Mouse (Mus musculus): ENCODE measurements around the gene Anxa8. TPM values are rescaled to one million over a fixed set of nuclear protein-coding genes. Genes with fewer than 3 reads are reported as not detected.

The Anxa8 gene
- polyA plus RNA-seq, 1 experiment from 2014 or later: 2.2 TPM

DNA sequence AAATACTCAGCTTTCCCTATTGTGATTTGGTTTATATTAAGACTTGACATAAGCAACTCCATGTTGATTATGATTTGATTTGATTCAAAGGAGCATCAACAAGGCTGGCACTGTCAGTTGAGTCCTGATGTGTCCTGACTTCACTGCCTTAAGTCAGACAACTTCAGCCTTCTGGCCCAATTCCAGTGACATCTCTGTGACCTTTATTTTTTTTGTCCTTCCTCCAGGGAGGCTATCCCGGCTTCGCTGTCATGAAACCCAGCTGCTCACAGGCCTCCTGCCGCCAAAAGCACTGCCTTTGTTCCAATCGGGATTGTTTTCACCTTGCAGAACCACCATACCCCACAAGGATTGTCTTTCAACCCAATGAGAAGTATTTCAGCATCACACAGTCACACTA, 10.4 kb upstream of the Anxa8 start:
- Histone ChIP-seq H3K4me3 (replicated peaks; ENCODE audit: low read depth, low read length) (no peak overlapping the region), H3K27me3 (ENCODE audit: insufficient read depth, low read length) (no peaks in the 10 kb centered on the region), H3K4me1 (replicated peaks; ENCODE audit: insufficient read depth, low read length) (0 out of 2 replicates have a peak, but pooled peaks cover 4% of the 10 kb centered on the region), H3K9me3 (replicated peaks; ENCODE audit: low read length) (no peaks in the 10 kb centered on the region), H3K4me2 (ENCODE audit: low read length) (no peak overlapping the region), H3K27ac (no peak overlapping the region), H3K9ac (ENCODE audit: low read depth, low read length) (no peak overlapping the region), H3K36me3 (ENCODE audit: insufficient read depth, low read length) (no peaks in the 10 kb centered on the region)
- DNase-seq (ENCODE audit: low spot score) (no peak), ATAC-seq (replicated peaks; ENCODE audit: low FRiP score, low read depth) (no peak)
- 22% methylated on average over 4 of the region's 4 CpGs for WGBS
- TF ChIP-seq CTCF (IDR thresholded peaks at IDR 0.05; ENCODE audit: low read depth): no peak

DNA sequence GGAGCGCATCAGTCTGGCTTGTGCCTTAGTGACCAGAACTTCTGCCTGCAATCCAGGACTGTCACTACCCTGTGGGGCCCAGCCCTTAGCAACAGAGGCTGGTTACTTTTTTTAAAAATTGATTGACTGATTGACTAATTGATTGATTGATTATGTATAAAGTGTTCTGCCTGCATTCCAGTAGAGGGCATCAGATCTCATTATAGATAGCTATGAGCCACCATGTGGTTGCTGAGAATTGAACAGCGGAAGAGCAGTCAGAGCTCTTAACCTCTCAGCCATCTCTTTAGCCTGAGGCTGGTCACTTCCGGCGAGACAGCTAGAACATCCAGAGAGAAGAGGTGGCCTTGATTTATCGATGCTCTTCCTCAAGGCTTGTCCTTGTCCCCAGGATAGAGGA, 8.6 kb upstream of the Anxa8 start:
- DNase-seq (ENCODE audit: low spot score) (no peak), ATAC-seq (replicated peaks; ENCODE audit: low FRiP score, low read depth) (no peak)
- Histone ChIP-seq H3K9ac (ENCODE audit: low read depth, low read length) (no peak overlapping the region), H3K9me3 (replicated peaks; ENCODE audit: low read length) (no peaks in the 10 kb centered on the region), H3K27ac (no peak overlapping the region), H3K27me3 (ENCODE audit: insufficient read depth, low read length) (no peaks in the 10 kb centered on the region), H3K36me3 (ENCODE audit: insufficient read depth, low read length) (no peaks in the 10 kb centered on the region), H3K4me3 (replicated peaks; ENCODE audit: low read depth, low read length) (no peak overlapping the region), H3K4me1 (replicated peaks; ENCODE audit: insufficient read depth, low read length) (0 out of 2 replicates have a peak, but pooled peaks cover 4% of the 10 kb centered on the region), H3K4me2 (ENCODE audit: low read length) (no peak overlapping the region)
- WGBS: 71% methylated on average over 5 of the region's 5 CpGs
- no peak for TF ChIP-seq CTCF (IDR thresholded peaks at IDR 0.05; ENCODE audit: low read depth)

DNA sequence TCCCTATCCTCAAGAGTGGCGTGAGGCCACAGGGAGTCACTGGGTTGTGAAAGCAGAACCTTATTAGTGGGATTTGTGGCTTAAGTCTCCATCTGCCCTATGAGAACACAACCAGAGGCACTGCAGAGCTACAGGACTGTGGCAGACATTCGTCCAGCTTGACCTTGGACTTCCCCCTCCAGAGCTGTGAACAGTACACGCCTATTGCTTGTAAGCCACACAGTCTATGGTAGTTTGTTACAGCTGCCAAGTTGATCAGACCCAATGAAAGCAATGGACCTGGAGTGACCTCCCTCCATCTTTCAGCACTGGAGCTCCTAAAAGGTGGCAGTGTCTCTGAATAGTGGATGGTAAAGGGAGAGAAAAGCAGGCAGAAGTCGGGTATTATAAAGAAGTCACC, 7.5 kb upstream of the Anxa8 start:
- H3K4me1 ChIP-seq (replicated peaks; ENCODE audit: insufficient read depth, low read length): 0 out of 2 replicates have a peak, but pooled peaks cover 4% of the 10 kb centered on the region
- DNase-seq (ENCODE audit: low spot score) (no peak), ATAC-seq (replicated peaks; ENCODE audit: low FRiP score, low read depth) (no peak)
- H3K4me3 ChIP-seq (replicated peaks; ENCODE audit: low read depth, low read length): no peak overlapping the region
- no peak for TF ChIP-seq CTCF (IDR thresholded peaks at IDR 0.05; ENCODE audit: low read depth)
- no peak overlapping the region for H3K4me2 ChIP-seq (ENCODE audit: low read length)
- H3K9ac ChIP-seq (ENCODE audit: low read depth, low read length): no peak overlapping the region
- no peaks in the 10 kb centered on the region for H3K9me3 ChIP-seq (replicated peaks; ENCODE audit: low read length)
- H3K27ac ChIP-seq: no peak overlapping the region
- WGBS: 69% methylated on average over 4 of the region's 4 CpGs
- no peaks in the 10 kb centered on the region for H3K36me3 ChIP-seq (ENCODE audit: insufficient read depth, low read length)
- no peaks in the 10 kb centered on the region for H3K27me3 ChIP-seq (ENCODE audit: insufficient read depth, low read length)

DNA sequence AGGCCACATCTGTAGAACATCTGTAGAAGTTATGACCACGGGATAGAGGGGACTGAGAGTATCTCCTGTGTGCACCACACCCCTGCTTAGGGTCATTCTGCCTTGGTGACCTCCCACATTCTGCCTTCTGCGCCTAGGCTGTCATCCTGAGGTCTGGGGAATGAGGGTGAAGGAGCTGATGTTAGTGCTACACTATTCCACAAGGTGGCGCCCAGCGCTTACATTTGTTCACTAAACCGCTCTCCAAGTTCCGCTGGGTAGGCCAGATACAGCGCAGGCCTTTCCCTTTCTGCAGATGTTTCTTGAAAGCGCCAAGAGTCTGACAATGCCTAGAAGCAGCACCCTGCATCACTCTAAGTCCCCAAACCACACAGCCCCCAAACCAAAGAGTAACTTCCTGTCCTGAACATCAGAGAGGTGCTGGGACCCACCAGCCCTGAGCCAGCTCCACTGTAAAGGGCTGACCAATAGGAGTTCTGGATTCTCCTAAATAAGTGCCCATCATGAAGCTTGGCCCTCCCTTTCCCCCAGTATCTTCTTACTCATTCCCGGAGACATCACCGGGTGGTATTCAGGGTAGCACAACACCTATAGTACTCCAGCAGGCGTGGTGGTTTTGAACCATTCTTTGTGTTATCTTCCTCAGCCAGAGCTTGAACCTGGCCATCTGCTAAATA, 5.3 kb upstream of the Anxa8 start:
- Histone ChIP-seq H3K9me3 (replicated peaks; ENCODE audit: low read length) (no peaks in the 10 kb centered on the region), H3K9ac (ENCODE audit: low read depth, low read length) (no peak overlapping the region), H3K4me2 (ENCODE audit: low read length) (no peak overlapping the region), H3K36me3 (ENCODE audit: insufficient read depth, low read length) (no peaks in the 10 kb centered on the region), H3K4me3 (replicated peaks; ENCODE audit: low read depth, low read length) (no peak overlapping the region), H3K27me3 (ENCODE audit: insufficient read depth, low read length) (no peaks in the 10 kb centered on the region), H3K4me1 (replicated peaks; ENCODE audit: insufficient read depth, low read length) (no peaks in the 10 kb centered on the region), H3K27ac (no peak overlapping the region)
- ATAC-seq (replicated peaks; ENCODE audit: low FRiP score, low read depth) (peak; percentile 60), DNase-seq (ENCODE audit: low spot score) (peak; percentile 96)
- WGBS: 11% methylated on average over 11 of the region's 11 CpGs
- TF ChIP-seq CTCF (IDR thresholded peaks at IDR 0.05; ENCODE audit: low read depth): peak; percentile 97

DNA sequence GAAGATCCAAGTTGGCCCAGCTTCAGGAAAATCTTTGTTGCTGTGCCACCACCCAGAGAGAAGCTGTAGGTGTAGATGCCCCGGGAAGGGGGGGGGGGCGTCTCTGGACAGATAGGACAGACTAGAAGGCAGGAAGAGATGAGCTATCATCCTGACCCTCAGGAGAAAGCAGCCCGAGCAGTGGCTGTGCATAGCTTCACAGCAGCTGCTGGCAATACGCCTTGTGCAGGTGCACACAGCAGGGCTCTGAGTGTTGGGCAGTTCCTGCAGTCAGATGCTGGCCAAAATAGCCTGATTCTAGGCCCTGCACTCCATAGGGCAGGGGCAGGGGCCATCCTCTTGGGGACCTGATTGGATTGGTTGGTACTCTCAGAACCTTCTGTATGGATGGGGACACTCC, 1.0 kb downstream of the Anxa8 start:
- Histone ChIP-seq H3K4me2 (ENCODE audit: low read length) (no peak overlapping the region), H3K4me3 (replicated peaks; ENCODE audit: low read depth, low read length) (no peak overlapping the region), H3K36me3 (ENCODE audit: insufficient read depth, low read length) (no peaks in the 10 kb centered on the region), H3K9me3 (replicated peaks; ENCODE audit: low read length) (no peaks in the 10 kb centered on the region), H3K27me3 (ENCODE audit: insufficient read depth, low read length) (no peaks in the 10 kb centered on the region), H3K9ac (ENCODE audit: low read depth, low read length) (no peak overlapping the region), H3K27ac (no peak overlapping the region), H3K4me1 (replicated peaks; ENCODE audit: insufficient read depth, low read length) (no peaks in the 10 kb centered on the region)
- ATAC-seq (replicated peaks; ENCODE audit: low FRiP score, low read depth): no peak
- no peak for TF ChIP-seq CTCF (IDR thresholded peaks at IDR 0.05; ENCODE audit: low read depth)
- no peak for DNase-seq (ENCODE audit: low spot score)
- 60% methylated on average over 4 of the region's 4 CpGs for WGBS

DNA sequence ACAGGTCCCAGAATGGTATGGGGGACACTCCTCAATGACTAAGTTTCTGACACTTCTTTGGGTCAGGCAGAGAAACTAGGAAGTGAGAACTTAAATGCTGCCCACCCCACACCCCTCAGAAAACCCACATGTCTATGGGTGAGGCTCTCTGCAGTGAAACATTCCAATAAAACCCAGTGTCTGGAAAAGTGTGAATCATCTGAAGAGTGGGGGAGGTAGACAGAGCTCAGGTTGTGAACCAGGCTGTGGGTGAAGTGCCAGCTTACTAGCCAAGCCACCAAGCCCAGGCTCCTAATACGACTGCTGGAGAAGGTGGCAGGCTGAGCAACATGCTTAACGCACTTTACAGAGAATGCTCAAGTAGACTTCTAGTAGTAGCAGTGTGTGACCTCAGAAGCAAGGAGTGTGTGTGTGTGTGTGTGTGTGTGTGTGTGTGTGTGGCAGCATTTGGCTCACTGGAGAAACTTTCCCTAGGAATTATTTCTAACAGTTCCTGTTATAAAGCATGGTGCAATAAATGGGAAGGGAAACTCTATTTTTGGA, 2.1 kb downstream of the Anxa8 start:
- Histone ChIP-seq H3K9ac (ENCODE audit: low read depth, low read length) (no peak overlapping the region), H3K4me3 (replicated peaks; ENCODE audit: low read depth, low read length) (no peak overlapping the region), H3K27me3 (ENCODE audit: insufficient read depth, low read length) (no peaks in the 10 kb centered on the region), H3K9me3 (replicated peaks; ENCODE audit: low read length) (no peaks in the 10 kb centered on the region), H3K4me1 (replicated peaks; ENCODE audit: insufficient read depth, low read length) (no peaks in the 10 kb centered on the region), H3K36me3 (ENCODE audit: insufficient read depth, low read length) (no peaks in the 10 kb centered on the region), H3K27ac (no peak overlapping the region), H3K4me2 (ENCODE audit: low read length) (no peak overlapping the region)
- peak; percentile 21 for DNase-seq (ENCODE audit: low spot score)
- no peak for ATAC-seq (replicated peaks; ENCODE audit: low FRiP score, low read depth)
- no peak for TF ChIP-seq CTCF (IDR thresholded peaks at IDR 0.05; ENCODE audit: low read depth)
- 61% methylated on average over 2 of the region's 2 CpGs for WGBS
